Mouse (Mus musculus) lung, postnatal 4 days (tissue): ENCODE results near the gene Inpp5k.

Source experiments
- DNase-seq, 2 experiments: peaks; one replicate each; pipeline ENCODE4 v3.0.0; 2021

The Inpp5k gene

GRCm38 (mm10) chr11:75654471-75655390 is 23.9 kb downstream of the Inpp5k start:
- peak in 1 of 2 experiments; percentile 71 for DNase-seq

DNA sequence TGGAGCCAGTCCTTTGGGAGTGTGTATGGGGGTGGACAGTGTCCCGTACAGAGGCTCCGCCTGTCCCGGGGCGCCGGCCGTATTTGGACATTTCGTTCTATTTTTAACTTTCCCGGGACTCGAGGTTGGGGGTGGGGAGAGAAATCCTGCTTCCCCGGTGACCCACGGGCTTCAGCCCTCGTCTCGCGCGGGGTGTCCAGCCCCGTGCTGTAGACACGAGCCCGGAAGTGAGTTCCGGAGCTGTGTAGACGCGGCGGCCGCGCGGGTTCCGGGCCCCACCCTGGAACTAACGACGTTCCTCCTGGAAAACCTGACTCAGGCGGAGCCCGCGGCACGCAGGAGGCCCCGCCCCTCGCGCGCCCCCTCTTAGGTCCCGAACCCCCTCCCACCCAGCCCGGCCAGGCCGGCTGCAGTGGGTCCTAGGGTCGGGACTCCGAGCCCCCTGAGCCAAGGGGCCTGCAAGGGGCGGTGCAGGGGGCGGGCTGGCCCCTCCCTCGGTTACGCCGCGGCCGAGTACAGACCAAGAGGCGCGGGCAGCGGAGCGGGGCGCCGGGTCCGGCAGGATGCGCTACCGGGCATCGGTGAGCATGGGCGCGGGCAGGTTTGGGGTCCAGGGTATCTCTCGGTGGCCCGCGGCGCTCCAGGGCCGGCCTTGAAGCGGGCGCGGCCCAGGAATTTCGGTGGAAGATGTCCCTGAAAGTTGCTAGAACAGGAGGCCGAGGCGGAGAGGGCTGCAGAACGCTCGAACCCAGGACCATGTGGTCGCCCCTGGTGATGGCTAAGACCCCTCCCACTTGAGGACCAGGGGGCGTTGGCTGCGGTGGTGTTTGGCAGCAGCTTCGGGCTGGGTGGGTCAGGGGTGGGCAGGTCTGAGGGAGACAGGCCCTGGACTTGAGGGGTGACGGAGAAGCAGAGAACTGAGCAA is 25.1 kb downstream of the Inpp5k start:
- peak; percentile 87 to 90 for DNase-seq

- peak; percentile 48 to 68 for DNase-seq
Measured at GRCm38 (mm10) chr11:75656621-75657590, 26.1 kb downstream of the Inpp5k start.

DNA sequence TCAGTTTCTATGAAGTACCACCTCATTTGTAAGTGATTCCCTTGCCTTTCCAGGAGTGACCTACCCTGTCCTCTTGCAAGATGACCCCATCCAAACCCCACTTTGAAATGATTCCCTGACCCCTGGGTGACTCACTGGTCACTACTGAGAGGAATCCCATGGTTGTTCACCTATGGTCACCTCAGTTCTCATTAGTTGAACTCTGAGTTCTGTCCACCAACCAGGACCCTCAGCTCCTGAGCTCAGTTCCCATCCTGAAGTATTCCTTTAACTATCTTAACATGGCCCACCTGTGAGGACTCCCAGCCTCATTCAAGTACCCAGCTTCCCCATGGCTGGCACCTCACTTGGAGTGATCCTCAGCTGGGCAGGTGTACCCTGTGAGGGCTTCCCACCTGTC is 27.1 kb downstream of the Inpp5k start:
- no peak for DNase-seq

DNA sequence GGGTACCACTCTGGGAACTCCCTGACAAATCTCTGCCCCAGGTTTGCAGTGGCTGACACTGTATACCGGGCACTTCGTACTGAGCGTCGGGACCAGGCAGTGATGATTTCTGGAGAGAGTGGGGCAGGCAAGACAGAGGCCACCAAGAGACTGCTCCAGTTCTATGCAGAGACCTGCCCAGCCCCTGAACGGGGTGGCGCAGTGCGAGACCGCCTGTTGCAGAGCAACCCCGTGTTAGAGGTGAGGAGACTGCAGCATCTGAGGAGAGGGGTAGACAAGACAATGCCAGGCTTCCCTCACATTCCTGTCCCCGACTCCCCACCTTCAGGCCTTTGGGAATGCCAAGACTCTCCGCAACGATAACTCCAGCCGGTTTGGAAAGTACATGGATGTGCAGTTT is 27.5 kb downstream of the Inpp5k start:
- no peak for DNase-seq

GRCm38 (mm10) chr11:75658996-75659750 is 28.4 kb downstream of the Inpp5k start:
- DNase-seq: no peak

DNA sequence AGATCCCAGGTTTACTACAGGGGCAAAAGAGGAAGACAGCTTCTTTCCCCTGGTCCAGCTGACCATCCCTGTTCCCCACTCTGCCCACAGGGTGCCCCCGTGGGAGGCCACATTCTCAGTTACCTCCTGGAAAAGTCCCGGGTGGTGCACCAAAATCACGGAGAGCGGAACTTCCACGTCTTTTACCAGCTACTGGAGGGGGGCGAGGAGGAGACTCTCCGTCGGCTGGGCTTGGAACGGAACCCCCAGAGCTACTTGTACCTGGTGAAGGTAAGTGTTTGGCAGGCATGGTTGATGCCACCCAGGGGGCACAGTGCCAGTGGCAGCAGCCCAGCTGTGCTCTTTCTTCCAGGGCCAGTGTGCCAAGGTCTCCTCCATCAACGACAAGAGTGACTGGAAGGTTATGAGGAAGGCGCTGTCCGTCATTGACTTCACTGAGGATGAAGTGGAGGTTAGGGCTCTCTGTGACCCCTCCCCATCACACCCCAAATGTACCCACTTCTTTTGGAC is 29.3 kb downstream of the Inpp5k start:
- DNase-seq: no peak

- DNase-seq: no peak
Measured at GRCm38 (mm10) chr11:75660941-75661800, 30.4 kb downstream of the Inpp5k start.

GRCm38 (mm10) chr11:75662131-75662530 is 31.3 kb downstream of the Inpp5k start:
- DNase-seq: no peak

- no peak for DNase-seq
Measured at GRCm38 (mm10) chr11:75666296-75666695, 35.5 kb downstream of the Inpp5k start.

- no peak for DNase-seq
Measured at GRCm38 (mm10) chr11:75668621-75669020, 37.8 kb downstream of the Inpp5k start.

DNA sequence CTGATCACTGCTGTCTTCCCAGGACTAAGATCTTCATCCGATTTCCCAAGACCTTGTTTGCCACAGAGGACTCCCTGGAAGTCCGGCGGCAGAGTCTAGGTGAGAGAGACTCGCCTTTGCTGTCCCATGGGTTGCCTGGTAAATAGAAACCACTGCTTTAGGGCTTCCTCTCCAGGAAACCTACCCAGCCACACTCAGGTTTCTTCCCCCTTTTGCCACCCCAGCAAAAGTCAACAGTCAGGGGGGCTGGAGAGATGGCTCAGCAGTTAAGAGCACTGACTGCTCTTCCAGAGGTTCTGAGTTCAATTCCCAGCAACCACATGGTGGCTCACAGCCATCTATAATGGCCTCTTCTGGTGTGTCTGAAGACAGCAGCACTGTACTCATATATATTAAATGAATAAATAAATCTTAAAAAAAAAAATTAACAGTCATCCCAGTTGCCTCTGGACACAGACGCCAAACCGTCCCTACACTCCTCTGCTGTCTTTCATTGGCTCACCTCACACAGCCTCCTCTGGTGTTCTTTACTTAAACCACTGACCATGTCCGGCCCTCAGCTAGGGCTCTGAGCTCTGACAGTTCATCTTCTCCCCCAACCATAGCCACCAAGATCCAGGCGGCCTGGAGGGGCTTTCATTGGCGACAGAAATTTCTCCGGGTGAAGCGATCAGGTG is 38.5 kb downstream of the Inpp5k start:
- no peak for DNase-seq

DNA sequence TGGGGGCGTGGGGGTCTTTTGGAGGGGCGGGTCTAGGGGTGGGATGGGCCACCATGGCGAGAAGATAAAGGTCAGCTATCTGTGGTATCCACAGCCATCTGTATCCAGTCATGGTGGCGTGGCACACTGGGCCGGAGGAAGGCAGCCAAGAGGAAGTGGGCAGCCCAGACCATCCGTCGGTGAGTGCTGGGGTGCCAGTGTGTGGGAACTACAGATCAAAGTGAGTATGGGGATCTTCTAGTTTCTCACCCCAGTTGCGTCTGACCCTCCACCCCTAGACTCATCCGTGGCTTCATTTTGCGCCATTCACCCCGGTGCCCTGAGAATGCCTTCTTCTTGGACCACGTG is 39.0 kb downstream of the Inpp5k start:
- no peak for DNase-seq

GRCm38 (mm10) chr11:75671426-75672180 is 40.8 kb downstream of the Inpp5k start:
- DNase-seq: no peak

GRCm38 (mm10) chr11:75673411-75673810 is 42.6 kb downstream of the Inpp5k start:
- DNase-seq: no peak

- DNase-seq: no peak
Measured at GRCm38 (mm10) chr11:75674875-75675274, 44.1 kb downstream of the Inpp5k start.

- no peak for DNase-seq
Measured at GRCm38 (mm10) chr11:75677881-75678746, 47.3 kb downstream of the Inpp5k start.
